Mouse (Mus musculus): ENCODE measurements at regions not wholly inside any gene's neighbourhood (a gene's known extent, or its start where the extent isn't known, plus 50 kb on each side); places are given as distances from the start of the nearest gene placed in this dataset.

- TF ChIP-seq GATA1 (IDR thresholded peaks at IDR 0.05; ENCODE audit: borderline replicate concordance, low read length) (no peak), FLI1 (IDR thresholded peaks at IDR 0.05; ENCODE audit: low read length) (no peak)
Measured at GRCm38 (mm10) chr17:52076746-52077145, 243.7 kb upstream of the Satb1 start.
